Mouse (Mus musculus) activated CD4-positive, CD25-positive, alpha-beta regulatory T cell, adult 4 months (primary cell): ENCODE data around the gene Tmem266. TPM values are rescaled to one million over a fixed set of nuclear protein-coding genes. Genes with fewer than 3 reads are reported as not detected.

Experiments used
- ATAC-seq: one replicate; pipeline ENCODE4 v1.8.0; 2017
- polyA plus RNA-seq, 2 experiments: library from polyadenylated mRNA; unstranded; fragments of 100-300 nt; shearing (Covaris generic); gene quantifications; one replicate each; pipeline ENCODE4 v1.2.1; 2017

Tmem266 gene
- polyA plus RNA-seq, 2 experiments from 2014 or later, result not detected

GRCm38 (mm10) chr9:55332476-55332875 is 5.8 kb downstream of the Tmem266 start:
- no peak for ATAC-seq

- no peak for ATAC-seq
Measured at GRCm38 (mm10) chr9:55332949-55333348, 6.2 kb downstream of the Tmem266 start.

GRCm38 (mm10) chr9:55344165-55344564 is 17.5 kb downstream of the Tmem266 start:
- no peak for ATAC-seq

GRCm38 (mm10) chr9:55345332-55345731 is 18.6 kb downstream of the Tmem266 start:
- ATAC-seq, result no peak

GRCm38 (mm10) chr9:55348664-55349063 is 22.0 kb downstream of the Tmem266 start:
- ATAC-seq, result no peak

GRCm38 (mm10) chr9:55354686-55355085 is 28.0 kb downstream of the Tmem266 start:
- no peak for ATAC-seq

GRCm38 (mm10) chr9:55355270-55355834 is 28.6 kb downstream of the Tmem266 start:
- ATAC-seq, result no peak

GRCm38 (mm10) chr9:55357164-55357563 is 30.5 kb downstream of the Tmem266 start:
- ATAC-seq, result no peak

- ATAC-seq, result no peak
Measured at GRCm38 (mm10) chr9:55360372-55360771, 33.7 kb downstream of the Tmem266 start.

GRCm38 (mm10) chr9:55360861-55361260 is 34.1 kb downstream of the Tmem266 start:
- no peak for ATAC-seq

GRCm38 (mm10) chr9:55361969-55362368 is 35.3 kb downstream of the Tmem266 start:
- no peak for ATAC-seq

- no peak for ATAC-seq
Measured at GRCm38 (mm10) chr9:55363707-55364106, 37.0 kb downstream of the Tmem266 start.

- ATAC-seq, result no peak
Measured at GRCm38 (mm10) chr9:55368011-55368410, 41.3 kb downstream of the Tmem266 start.

- ATAC-seq, result no peak
Measured at GRCm38 (mm10) chr9:55371908-55372307, 45.2 kb downstream of the Tmem266 start.

- no peak for ATAC-seq
Measured at GRCm38 (mm10) chr9:55377603-55378250, 51.0 kb downstream of the Tmem266 start.

- no peak for ATAC-seq
Measured at GRCm38 (mm10) chr9:55381456-55381855, 54.7 kb downstream of the Tmem266 start.

GRCm38 (mm10) chr9:55382441-55382840 is 55.7 kb downstream of the Tmem266 start:
- ATAC-seq, result no peak

- ATAC-seq, result no peak
Measured at GRCm38 (mm10) chr9:55386117-55386516, 59.4 kb downstream of the Tmem266 start.

GRCm38 (mm10) chr9:55387862-55388505 is 61.3 kb downstream of the Tmem266 start:
- ATAC-seq, result peak; percentile 72

GRCm38 (mm10) chr9:55391909-55392658 is 65.4 kb downstream of the Tmem266 start:
- ATAC-seq, result no peak

GRCm38 (mm10) chr9:55395650-55396049 is 68.9 kb downstream of the Tmem266 start:
- no peak for ATAC-seq

GRCm38 (mm10) chr9:55398985-55399554 is 72.4 kb downstream of the Tmem266 start:
- ATAC-seq, result no peak

GRCm38 (mm10) chr9:55402276-55402675 is 75.6 kb downstream of the Tmem266 start:
- no peak for ATAC-seq
